Mouse (Mus musculus): Measurements from ENCODE around the gene Pan2.

GRCm38 (mm10) chr10:128369599-128369998, 66.5 kb downstream of the Pan2 start:
- no peak for TF ChIP-seq EP300 (IDR thresholded peaks at IDR 0.05; ENCODE audit: insufficient read depth, low read depth, low read length)
- no peak for TF ChIP-seq CTCF (IDR thresholded peaks at IDR 0.05)
